Mouse (Mus musculus) common myeloid progenitor, adult 5-6 weeks (primary cell): ENCODE measurements at regions not wholly inside any gene's neighbourhood (a gene's known extent, or its start where the extent isn't known, plus 50 kb on each side); places are given as distances from the start of the nearest gene placed in this dataset.
"Not testable (repeated sequence)": the region's sequence is repeated elsewhere in the genome, so short reads cannot be mapped to it uniquely, and the experiment has no call there.

Source experiments
- ATAC-seq: replicated peaks from 2 replicates; pipeline ENCODE4 v1.8.0; 2016; ENCODE audit warnings: low read depth, mild to moderate bottlenecking, moderate TSS enrichment, inconsistent platforms; ENCODE audit not compliant: poor library complexity, severe bottlenecking

- no peak for ATAC-seq
These were observed 97.8 kb upstream of the Mdm1 start for GRCm38 (mm10) chr10:118043761-118044160.

GRCm38 (mm10) chr10:118044840-118045239, 96.8 kb upstream of the Mdm1 start:
- ATAC-seq: no peak

GRCm38 (mm10) chr10:118045427-118045826, 96.2 kb upstream of the Mdm1 start:
- no peak for ATAC-seq

GRCm38 (mm10) chr10:118046328-118046727, 95.3 kb upstream of the Mdm1 start:
- no peak for ATAC-seq

- ATAC-seq: no peak
These were observed 94.8 kb upstream of the Mdm1 start for GRCm38 (mm10) chr10:118046831-118047230.

GRCm38 (mm10) chr10:118049330-118049729, 92.3 kb upstream of the Mdm1 start:
- no peak for ATAC-seq

GRCm38 (mm10) chr10:118050152-118050641, 91.4 kb upstream of the Mdm1 start:
- ATAC-seq: peak; percentile 81

GRCm38 (mm10) chr10:118052042-118052441, 89.6 kb upstream of the Mdm1 start:
- peak; percentile 61 for ATAC-seq

GRCm38 (mm10) chr10:118052477-118052876, 89.1 kb upstream of the Mdm1 start:
- no peak; the same call in 1 of the 2 replicates for ATAC-seq

GRCm38 (mm10) chr10:118053037-118053436, 88.6 kb upstream of the Mdm1 start:
- no peak for ATAC-seq

GRCm38 (mm10) chr10:118056789-118057271, 84.8 kb upstream of the Mdm1 start:
- no peak for ATAC-seq

GRCm38 (mm10) chr10:118057516-118057915, 84.1 kb upstream of the Mdm1 start:
- no peak for ATAC-seq

- ATAC-seq: peak; percentile 98
These were observed 76.8 kb upstream of the Mdm1 start for GRCm38 (mm10) chr10:118064816-118065216.

- ATAC-seq: not testable (repeated sequence)
These were observed 65.3 kb upstream of the Mdm1 start for GRCm38 (mm10) chr10:118076341-118076740.

GRCm38 (mm10) chr10:118081636-118082166, 59.9 kb upstream of the Mdm1 start:
- ATAC-seq: no peak

- ATAC-seq: peak; percentile 83
These were observed 58.4 kb upstream of the Mdm1 start for GRCm38 (mm10) chr10:118083035-118083720.

- no peak for ATAC-seq
These were observed 57.9 kb upstream of the Mdm1 start for GRCm38 (mm10) chr10:118083721-118084075.

- peak; percentile 76 for ATAC-seq
These were observed 56.3 kb upstream of the Mdm1 start for GRCm38 (mm10) chr10:118085046-118085983.

- ATAC-seq: no peak
These were observed 53.9 kb upstream of the Mdm1 start for GRCm38 (mm10) chr10:118087570-118088340.

GRCm38 (mm10) chr10:118088499-118088898, 53.1 kb upstream of the Mdm1 start:
- ATAC-seq: no peak
